Mouse (Mus musculus) ES-Bruce4 (cell line): ENCODE data around the gene Ikzf3. TPM values are rescaled to one million over a fixed set of nuclear protein-coding genes. Genes with fewer than 3 reads are reported as not detected.

ENCODE experiments used
- H3K27ac ChIP-seq: 2 replicates; pipeline ENCODE4 v1.5.1; 2012; ENCODE audit warnings: low read length, inconsistent platforms; ENCODE audit not compliant: insufficient read depth
- H3K27me3 ChIP-seq: 2 replicates; pipeline ENCODE4 v1.6.1; 2012; ENCODE audit warnings: mild to moderate bottlenecking, low read length, inconsistent platforms; ENCODE audit not compliant: control insufficient read depth, poor library complexity, insufficient read depth, severe bottlenecking
- H3K36me3 ChIP-seq: 2 replicates; pipeline ENCODE4 v1.6.1; 2012; ENCODE audit warnings: inconsistent platforms, mild to moderate bottlenecking, low read length, moderate library complexity; ENCODE audit not compliant: control insufficient read depth, poor library complexity, insufficient read depth, severe bottlenecking
- H3K4me1 ChIP-seq: one replicate; pipeline ENCODE4 v1.8.1; 2011; ENCODE audit warnings: low read length; ENCODE audit not compliant: control insufficient read depth, insufficient read depth
- H3K4me3 ChIP-seq: 2 replicates; pipeline ENCODE4 v1.5.1; 2011; ENCODE audit warnings: low read depth, mild to moderate bottlenecking, low read length
- H3K9ac ChIP-seq: 2 replicates; pipeline ENCODE4 v1.6.1; 2012; ENCODE audit warnings: low read depth, mild to moderate bottlenecking, inconsistent platforms; ENCODE audit not compliant: poor library complexity, severe bottlenecking
- H3K9me3 ChIP-seq: replicated peaks from 2 replicates; pipeline ENCODE4 v1.6.1; 2012; ENCODE audit warnings: mild to moderate bottlenecking, low read length, inconsistent platforms; ENCODE audit not compliant: control insufficient read depth, poor library complexity, insufficient read depth, severe bottlenecking
- CTCF ChIP-seq: IDR thresholded peaks from one replicate; pipeline ENCODE4 v1.8.1; 2011; ENCODE audit warnings: low read depth, low read length
- EP300 ChIP-seq: IDR thresholded peaks from 2 replicates; pipeline ENCODE4 v1.6.1; 2011; ENCODE audit warnings: low read depth, low read length; ENCODE audit not compliant: insufficient read depth
- POLR2A ChIP-seq: IDR thresholded peaks from one replicate; pipeline ENCODE4 v1.8.1; 2011; ENCODE audit warnings: low read length; ENCODE audit not compliant: insufficient read depth
- polyA plus RNA-seq: library from polyadenylated mRNA; stranded (reverse); fragments of >200 nt; gene quantifications from 2 replicates; pipeline ENCODE4 v1.2.4, GENCODE M21; 2011; ENCODE audit warnings: low read depth; ENCODE audit not compliant: missing spikeins, insufficient read depth, insufficient read length

Gene Ikzf3
- polyA plus RNA-seq, 1 experiment = not detected

- Histone ChIP-seq H3K4me3 (no peak overlapping the region), H3K4me1 (peaks cover 8% of the 10 kb centered on the region), H3K27me3 (no peaks in the 10 kb centered on the region), H3K9me3 (no peaks in the 10 kb centered on the region), H3K36me3 (peaks cover 35% of the 10 kb centered on the region), H3K9ac (no peak overlapping the region), H3K27ac (no peak overlapping the region)
- TF ChIP-seq CTCF (no peak), EP300 (no peak), POLR2A (no peak)
Observed at GRCm38 (mm10) chr11:98449921-98450771, 95.7 kb downstream of the Ikzf3 start.

GRCm38 (mm10) chr11:98449419-98449818 is 96.4 kb downstream of the Ikzf3 start:
- TF ChIP-seq CTCF (no peak), EP300 (0 out of 2 replicates have a peak, but pooled peaks have one; percentile 7)
- Histone ChIP-seq H3K27me3 (no peaks in the 10 kb centered on the region), H3K9ac (no peak overlapping the region), H3K27ac (peak overlapping the region; percentile 75; the same call in 1 of the 2 replicates), H3K4me3 (peak overlapping the region; percentile 10; the same call in 1 of the 2 replicates), H3K9me3 (no peaks in the 10 kb centered on the region), H3K4me1 (peaks cover 8% of the 10 kb centered on the region), H3K36me3 (peaks cover 28% of the 10 kb centered on the region)

- TF ChIP-seq POLR2A (no peak), CTCF (no peak), EP300 (0 out of 2 replicates have a peak, but pooled peaks have one; percentile 26)
- Histone ChIP-seq H3K4me3 (peak overlapping the region; percentile 79), H3K27me3 (no peaks in the 10 kb centered on the region), H3K36me3 (peaks cover 20% of the 10 kb centered on the region), H3K9ac (peak overlapping the region; percentile 89), H3K4me1 (peaks cover 8% of the 10 kb centered on the region), H3K27ac (peak overlapping the region; percentile 84), H3K9me3 (no peaks in the 10 kb centered on the region)
Observed at GRCm38 (mm10) chr11:98448191-98448790, 97.5 kb downstream of the Ikzf3 start.

GRCm38 (mm10) chr11:98447475-98447834 is 98.4 kb downstream of the Ikzf3 start:
- Histone ChIP-seq H3K9ac (peak overlapping the region; percentile 89), H3K4me1 (peaks cover 8% of the 10 kb centered on the region), H3K4me3 (peak overlapping the region; percentile 79), H3K9me3 (no peaks in the 10 kb centered on the region), H3K27ac (peak overlapping the region; percentile 84), H3K36me3 (peaks cover 13% of the 10 kb centered on the region), H3K27me3 (no peaks in the 10 kb centered on the region)
- TF ChIP-seq EP300 = 0 out of 2 replicates have a peak, but pooled peaks have one; percentile 46
- no peak for TF ChIP-seq CTCF
- TF ChIP-seq POLR2A = no peak

- Histone ChIP-seq H3K27me3 (no peaks in the 10 kb centered on the region), H3K27ac (peak overlapping the region; percentile 83), H3K4me1 (peaks cover 8% of the 10 kb centered on the region), H3K36me3 (peaks cover 9% of the 10 kb centered on the region), H3K9me3 (no peaks in the 10 kb centered on the region), H3K4me3 (peak overlapping the region; percentile 79), H3K9ac (peak overlapping the region; percentile 89)
- TF ChIP-seq CTCF (no peak), EP300 (0 out of 2 replicates have a peak, but pooled peaks have one; percentile 48), POLR2A (peak; percentile 12)
Observed at GRCm38 (mm10) chr11:98446562-98447474, 99.0 kb downstream of the Ikzf3 start.
